Mouse (Mus musculus) gastrocnemius, adult 2 months (tissue): ENCODE measurements around the gene Ampd1. TPM values are rescaled to one million over a fixed set of nuclear protein-coding genes. Genes with fewer than 3 reads are reported as not detected.

Experiments
- DNase-seq: peaks from one replicate; pipeline ENCODE4 v3.0.0; 2022
- H3K27ac ChIP-seq: fragments of 200-600 bp; 2 replicates; pipeline ENCODE4 v1.8.1; 2022; ENCODE audit warnings: mild to moderate bottlenecking
- H3K4me3 ChIP-seq: fragments of 200-600 bp; 2 replicates; pipeline ENCODE4 v1.8.1; 2022; ENCODE audit warnings: mild to moderate bottlenecking, moderate library complexity
- CTCF ChIP-seq: fragments of 200-600 bp; IDR thresholded peaks from 2 replicates; pipeline ENCODE4 v1.8.1; 2022; ENCODE audit warnings: antibody characterized with exemption, mild to moderate bottlenecking, moderate library complexity
- intact Hi-C: fragments of 180-260 bp; cut with DNase I; formaldehyde crosslinking; loops from one replicate; pipeline ENCODE4 v1.15.1; 2025
- total RNA-seq, 2 experiments: library from RNA; stranded (reverse); gene quantifications; 2 replicates each; pipeline ENCODE4 v1.2.3; 2021

Gene Ampd1
- total RNA-seq, 2 experiments from 2014 or later: 1,020 to 1,179 TPM

GRCm38 (mm10) chr3:103081861-103082453 is 8.1 kb downstream of the Ampd1 start:
- H3K27ac ChIP-seq: peak overlapping the region; percentile 94
- peak overlapping the region; percentile 34 for H3K4me3 ChIP-seq
- TF ChIP-seq CTCF: no peak
- DNase-seq: peak; percentile 55
- intact Hi-C loops: no loop called here

DNA sequence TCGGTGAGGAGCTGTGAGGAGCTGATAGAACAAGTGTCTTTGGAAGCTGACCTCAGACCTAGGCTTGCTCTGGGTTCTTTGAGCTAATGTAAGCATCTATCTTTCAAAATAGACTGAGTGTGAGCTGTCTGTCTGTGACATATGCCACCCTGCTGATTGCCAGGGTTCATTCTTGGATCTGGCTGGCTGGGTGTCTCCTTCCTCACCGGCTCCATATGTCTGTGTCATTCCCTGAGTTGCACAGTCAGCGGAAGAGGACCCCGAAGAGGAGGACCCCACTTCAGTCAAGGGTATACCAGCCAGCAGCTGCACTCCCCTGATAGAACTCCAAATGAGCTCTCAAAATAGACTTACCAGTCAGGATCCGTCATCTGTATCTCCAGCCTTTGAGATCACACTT is 8.9 kb downstream of the Ampd1 start:
- intact Hi-C loops: no loop called here
- no peak for TF ChIP-seq CTCF
- Histone ChIP-seq H3K4me3 (peak overlapping the region; percentile 34; the same call in 1 of the 2 replicates), H3K27ac (peak overlapping the region; percentile 94)
- peak; percentile 78 for DNase-seq

GRCm38 (mm10) chr3:103085986-103086385 is 12.2 kb downstream of the Ampd1 start:
- H3K27ac ChIP-seq: peak overlapping the region; percentile 94; the same call in 1 of the 2 replicates
- no peak overlapping the region for H3K4me3 ChIP-seq
- intact Hi-C loops: no loop called here
- TF ChIP-seq CTCF: no peak
- DNase-seq: no peak

DNA sequence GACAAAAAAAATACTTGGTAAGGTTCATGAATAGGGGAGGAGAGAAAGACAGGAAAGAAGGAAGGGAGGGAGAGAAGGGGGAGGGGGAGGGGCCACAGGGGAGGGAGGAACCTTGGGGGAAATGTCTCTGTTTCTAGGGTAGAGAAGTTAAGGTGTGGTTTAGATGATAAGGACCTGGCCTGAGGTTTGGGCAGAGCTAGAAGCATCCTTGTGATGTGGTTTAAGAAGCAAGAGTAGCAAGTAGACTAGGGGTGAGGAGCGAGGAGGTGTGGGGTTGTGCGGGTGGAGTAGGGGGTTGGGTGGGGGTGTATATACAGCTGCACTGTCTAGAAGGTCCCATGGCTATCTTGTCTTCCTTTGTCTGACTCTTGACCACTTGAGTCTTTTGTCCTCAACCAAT is 17.9 kb downstream of the Ampd1 start:
- no peak for DNase-seq
- no peak for TF ChIP-seq CTCF
- intact Hi-C loops: no loop called here
- no peak overlapping the region for H3K4me3 ChIP-seq
- H3K27ac ChIP-seq: no peak overlapping the region

- no peak for TF ChIP-seq CTCF
- H3K4me3 ChIP-seq: no peak overlapping the region
- no peak overlapping the region; the same call in 1 of the 2 replicates for H3K27ac ChIP-seq
- intact Hi-C loops: loop anchor here (5.0 kb wide), 1 partner anchor 56 kb away; no protein-coding TSS in a partner anchor
- DNase-seq: no peak
Measured at GRCm38 (mm10) chr3:103098662-103099061, 24.8 kb downstream of the Ampd1 start.

GRCm38 (mm10) chr3:103099667-103100066 is 25.9 kb downstream of the Ampd1 start:
- no peak for DNase-seq
- intact Hi-C loops: loop anchor here (5.0 kb wide), 3 partner anchors 48 to 73 kb away; partner anchors contain the start of gene Bcas2
- Histone ChIP-seq H3K27ac (no peak overlapping the region), H3K4me3 (no peak overlapping the region)
- TF ChIP-seq CTCF: peak; percentile 53

DNA sequence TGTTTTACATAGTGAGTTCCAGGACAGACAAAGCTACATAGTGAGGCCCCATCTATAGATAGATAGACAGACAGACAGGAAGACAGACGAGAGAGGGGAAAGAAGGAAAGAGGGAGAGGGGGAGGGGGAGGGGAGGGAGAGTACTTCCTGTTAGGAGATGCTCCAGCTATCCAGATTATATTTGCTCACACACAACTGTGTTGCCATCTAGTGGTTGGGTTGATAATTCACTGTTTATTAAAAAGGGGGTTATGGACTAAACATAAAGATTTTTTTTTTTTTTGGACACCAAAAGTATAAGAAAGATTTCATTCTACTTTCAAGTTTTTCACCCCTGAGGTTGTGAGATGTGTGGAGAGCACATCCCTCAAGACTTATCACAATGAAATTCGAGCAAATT is 26.9 kb downstream of the Ampd1 start:
- intact Hi-C loops: loop anchor here (5.0 kb wide), 2 partner anchors 47 to 72 kb away; partner anchors contain the start of gene Bcas2
- TF ChIP-seq CTCF: peak; percentile 60

DNA sequence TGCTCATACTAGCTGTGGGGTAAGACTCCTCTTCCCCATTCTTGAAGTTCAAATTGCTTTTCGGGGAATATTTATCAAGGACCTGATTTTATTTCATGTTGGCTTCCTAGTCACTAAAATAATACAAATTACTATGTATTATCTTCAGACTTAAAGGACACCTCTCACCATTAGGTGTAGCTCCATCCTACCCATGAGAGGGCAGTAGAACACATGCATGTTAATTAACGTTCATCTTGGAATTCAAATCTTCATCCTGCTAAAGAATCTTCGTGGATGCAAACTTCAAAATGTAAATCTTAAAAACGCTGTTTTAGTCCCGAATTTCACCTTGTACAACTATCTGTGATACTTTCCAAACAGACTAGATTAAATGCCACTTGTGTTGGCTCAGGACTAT is 27.4 kb downstream of the Ampd1 start:
- intact Hi-C loops: loop anchor here (5.0 kb wide), 2 partner anchors 46 to 71 kb away; partner anchors contain the start of gene Bcas2
- no peak for TF ChIP-seq CTCF
- Histone ChIP-seq H3K4me3 (no peak overlapping the region), H3K27ac (peak overlapping the region; percentile 46)
- no peak for DNase-seq

More for the DNA sequence above, 26.9 kb downstream of the Ampd1 start:
- Histone ChIP-seq H3K4me3 (no peak overlapping the region), H3K27ac (peak overlapping the region; percentile 46; the same call in 1 of the 2 replicates)
- no peak for DNase-seq

- TF ChIP-seq CTCF: no peak
- Histone ChIP-seq H3K27ac (peak overlapping the region; percentile 83), H3K4me3 (peak overlapping the region; percentile 75)
- intact Hi-C loops: loop anchor here (5.0 kb wide), 2 partner anchors 45 to 70 kb away; partner anchors contain the start of gene Bcas2
- peak; percentile 62 for DNase-seq
Measured at GRCm38 (mm10) chr3:103101909-103102308, 28.1 kb downstream of the Ampd1 start.

DNA sequence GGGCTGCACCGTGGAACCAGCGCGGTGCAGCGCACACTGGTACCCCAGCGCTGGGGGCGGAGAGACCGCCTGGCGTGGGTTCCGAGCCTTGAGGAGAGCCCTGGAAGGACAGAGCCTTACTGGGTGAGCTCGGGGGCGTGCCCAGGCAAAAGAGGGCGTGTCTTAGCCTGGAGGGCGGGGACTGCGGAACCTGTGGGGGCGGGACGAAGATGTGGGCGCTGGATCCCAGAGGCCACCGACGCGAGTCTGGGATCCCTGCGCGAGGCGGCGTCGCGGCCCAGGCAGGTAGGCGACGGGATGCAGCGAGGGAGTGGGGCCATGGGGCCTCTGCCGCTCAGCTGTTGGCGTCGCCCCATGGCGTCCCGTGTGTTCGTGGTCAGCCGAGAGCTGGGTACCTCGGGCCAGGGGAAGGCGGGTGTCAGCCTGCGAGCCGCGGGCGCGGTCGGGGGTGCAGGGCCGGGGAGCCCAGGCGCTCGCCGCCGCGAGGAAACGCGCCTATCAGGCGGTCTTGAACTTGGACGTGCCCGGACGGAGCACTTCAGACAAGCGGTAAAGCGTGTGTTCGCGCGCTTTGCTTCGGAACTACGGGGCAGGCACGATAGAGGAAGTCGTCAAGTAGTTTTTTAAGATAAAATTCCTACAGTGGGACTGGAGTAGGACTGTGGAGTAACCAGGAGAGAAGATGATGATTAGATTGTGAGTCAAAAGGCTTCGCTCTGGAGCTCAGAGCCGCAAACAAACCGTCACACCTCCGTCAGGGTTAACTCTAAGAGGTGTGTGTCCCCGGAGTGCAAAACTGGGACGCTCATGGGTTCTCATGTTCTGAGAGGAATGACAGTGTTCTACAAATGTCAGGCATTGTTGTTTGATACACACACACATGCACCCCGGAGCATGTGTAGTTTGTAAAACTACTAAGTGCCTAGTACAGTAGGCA is 28.9 kb downstream of the Ampd1 start, which contains the start of gene Dennd2c:
Gene Dennd2c (plus strand): TSS at position 151 of the 937 bp plus-strand sequence.
- no peak for TF ChIP-seq CTCF
- Histone ChIP-seq H3K27ac (peak within 1 kb of the TSS; percentile 83), H3K4me3 (peak within 1 kb of the TSS; percentile 75)
- intact Hi-C loops: loop anchor here (5.0 kb wide), 2 partner anchors 45 to 70 kb away; partner anchors contain the start of gene Bcas2
- peak; percentile 96 for DNase-seq

GRCm38 (mm10) chr3:103107565-103108240 is 33.9 kb downstream of the Ampd1 start:
- H3K4me3 ChIP-seq: no peak overlapping the region
- intact Hi-C loops: no loop called here
- no peak overlapping the region for H3K27ac ChIP-seq
- no peak for DNase-seq
- TF ChIP-seq CTCF: no peak

- DNase-seq: no peak
- no peak overlapping the region for H3K27ac ChIP-seq
- no peak overlapping the region for H3K4me3 ChIP-seq
- no peak for TF ChIP-seq CTCF
- intact Hi-C loops: no loop called here
Measured at GRCm38 (mm10) chr3:103112216-103112615, 38.4 kb downstream of the Ampd1 start.
